Mouse (Mus musculus): Measurements from ENCODE around the gene Smcr8. TPM values are rescaled to one million over a fixed set of nuclear protein-coding genes. Genes with fewer than 3 reads are reported as not detected.

Smcr8 gene
- polyA plus RNA-seq, 1 experiment = 11.1 TPM

DNA sequence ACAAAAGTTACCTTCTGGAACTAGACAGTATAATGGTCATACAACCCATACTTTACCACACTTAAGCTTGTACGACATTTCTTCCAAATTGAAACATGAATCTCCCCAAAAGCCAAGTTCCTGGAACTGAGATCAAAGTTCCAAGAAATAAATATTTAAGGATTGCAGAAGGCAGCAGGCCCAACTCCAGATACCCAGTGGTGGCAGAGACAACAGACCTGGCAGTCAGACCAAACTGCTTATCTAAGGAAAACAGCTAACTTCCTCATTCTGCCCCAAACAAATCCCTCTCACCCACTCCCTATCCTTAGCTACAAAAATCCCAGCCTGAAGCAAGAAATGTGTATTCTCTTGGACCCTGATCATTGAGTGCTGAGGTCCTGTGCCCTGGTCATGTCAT lies 2.5 kb upstream of the Smcr8 start:
- no peak for TF ChIP-seq POLR2A (IDR thresholded peaks at IDR 0.05; ENCODE audit: borderline replicate concordance, control insufficient read depth, low read depth, low read length)
- Histone ChIP-seq H3K4me1 (ENCODE audit: control insufficient read depth, insufficient read depth, low read length) (peaks cover 5% of the 10 kb centered on the region), H3K4me3 (replicated peaks; ENCODE audit: control insufficient read depth, low read depth, low read length) (no peak overlapping the region), H3K27ac (ENCODE audit: control insufficient read depth, insufficient read depth, low read depth, low read length, poor library complexity) (no peak overlapping the region)
- 17% methylated on average over 1 of the region's 1 CpGs for WGBS

DNA sequence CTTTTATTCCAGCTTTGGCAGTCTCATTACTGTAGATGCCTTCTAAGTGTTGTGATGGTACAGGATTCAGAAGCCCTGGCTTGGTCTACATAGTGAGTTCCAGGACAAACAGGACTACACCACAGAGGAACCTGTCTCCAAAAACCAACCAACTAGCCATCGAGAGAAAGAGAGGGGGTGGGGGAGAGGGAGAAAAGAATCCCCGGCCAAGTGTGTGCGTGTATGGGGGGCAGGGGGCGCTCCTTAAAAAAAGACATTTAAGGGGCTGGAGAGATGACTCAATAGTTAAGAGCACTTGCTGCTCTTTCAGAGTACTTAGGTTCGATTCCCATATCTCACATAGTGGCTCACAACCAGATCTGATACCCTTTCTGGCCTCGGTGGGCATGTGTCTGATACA lies 1.7 kb upstream of the Smcr8 start:
- Histone ChIP-seq H3K27ac (ENCODE audit: control insufficient read depth, insufficient read depth, low read depth, low read length, poor library complexity) (no peak overlapping the region), H3K4me3 (replicated peaks; ENCODE audit: control insufficient read depth, low read depth, low read length) (no peak overlapping the region), H3K4me1 (ENCODE audit: control insufficient read depth, insufficient read depth, low read length) (peaks cover 8% of the 10 kb centered on the region)
- TF ChIP-seq CTCF (IDR thresholded peaks at IDR 0.05; ENCODE audit: control insufficient read depth, insufficient read depth, low read length) (no peak), POLR2A (IDR thresholded peaks at IDR 0.05; ENCODE audit: borderline replicate concordance, control insufficient read depth, low read depth, low read length) (no peak)
- WGBS = 47% methylated on average over 6 of the region's 6 CpGs

- peak overlapping the region; percentile 84 for H3K4me3 ChIP-seq (replicated peaks; ENCODE audit: control insufficient read depth, low read depth, low read length)
- TF ChIP-seq POLR2A (IDR thresholded peaks at IDR 0.05; ENCODE audit: borderline replicate concordance, control insufficient read depth, low read depth, low read length) (no peak), CTCF (IDR thresholded peaks at IDR 0.05; ENCODE audit: control insufficient read depth, insufficient read depth, low read length) (no peak)
- peaks cover 11% of the 10 kb centered on the region for H3K4me1 ChIP-seq (ENCODE audit: control insufficient read depth, insufficient read depth, low read length)
- 2% methylated on average over 17 of the region's 17 CpGs for WGBS
- peak overlapping the region; percentile 91 for H3K27ac ChIP-seq (ENCODE audit: control insufficient read depth, insufficient read depth, low read depth, low read length, poor library complexity)
Observed at GRCm38 (mm10) chr11:60776107-60776828, 1.1 kb upstream of the Smcr8 start.

DNA sequence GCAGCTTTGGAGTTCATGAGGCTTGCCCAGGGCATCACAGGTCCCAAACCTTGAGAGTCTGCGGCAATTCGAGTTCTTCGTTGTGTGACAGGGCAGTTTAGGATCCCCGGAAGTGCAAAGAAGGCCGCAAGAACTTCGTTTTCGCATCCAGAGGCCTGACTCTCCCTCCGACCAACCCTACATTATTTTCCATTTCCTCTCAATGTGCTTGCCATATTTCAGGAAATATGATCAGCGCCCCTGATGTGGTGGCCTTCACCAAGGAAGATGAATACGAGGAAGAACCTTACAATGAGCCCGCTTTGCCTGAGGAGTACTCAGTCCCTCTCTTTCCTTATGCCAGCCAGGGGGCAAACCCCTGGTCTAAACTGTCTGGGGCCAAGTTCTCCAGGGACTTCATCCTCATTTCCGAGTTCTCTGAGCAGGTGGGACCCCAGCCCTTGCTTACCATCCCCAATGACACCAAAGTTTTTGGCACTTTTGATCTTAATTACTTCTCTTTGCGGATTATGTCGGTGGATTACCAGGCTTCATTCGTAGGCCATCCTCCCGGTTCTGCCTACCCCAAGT lies 562 bp downstream of the Smcr8 start:
- peaks cover 12% of the 10 kb centered on the region for H3K4me1 ChIP-seq (ENCODE audit: control insufficient read depth, insufficient read depth, low read length)
- peak overlapping the region; percentile 84 for H3K4me3 ChIP-seq (replicated peaks; ENCODE audit: control insufficient read depth, low read depth, low read length)
- 24% methylated on average over 16 of the region's 16 CpGs for WGBS

GRCm38 (mm10) chr11:60779673-60780189 lies 2.4 kb downstream of the Smcr8 start:
- Histone ChIP-seq H3K27ac (ENCODE audit: control insufficient read depth, insufficient read depth, low read depth, low read length, poor library complexity) (no peak overlapping the region), H3K4me3 (replicated peaks; ENCODE audit: control insufficient read depth, low read depth, low read length) (no peak overlapping the region), H3K4me1 (ENCODE audit: control insufficient read depth, insufficient read depth, low read length) (peaks cover 16% of the 10 kb centered on the region)
- no peak for TF ChIP-seq CTCF (IDR thresholded peaks at IDR 0.05; ENCODE audit: control insufficient read depth, insufficient read depth, low read length)
- 86% methylated on average over 10 of the region's 10 CpGs for WGBS

More for the DNA sequence above, 562 bp downstream of the Smcr8 start:
- H3K27ac ChIP-seq (ENCODE audit: control insufficient read depth, insufficient read depth, low read depth, low read length, poor library complexity) = peak overlapping the region; percentile 91
- TF ChIP-seq CTCF (IDR thresholded peaks at IDR 0.05; ENCODE audit: control insufficient read depth, insufficient read depth, low read length) (no peak), POLR2A (IDR thresholded peaks at IDR 0.05; ENCODE audit: borderline replicate concordance, control insufficient read depth, low read depth, low read length) (no peak)

DNA sequence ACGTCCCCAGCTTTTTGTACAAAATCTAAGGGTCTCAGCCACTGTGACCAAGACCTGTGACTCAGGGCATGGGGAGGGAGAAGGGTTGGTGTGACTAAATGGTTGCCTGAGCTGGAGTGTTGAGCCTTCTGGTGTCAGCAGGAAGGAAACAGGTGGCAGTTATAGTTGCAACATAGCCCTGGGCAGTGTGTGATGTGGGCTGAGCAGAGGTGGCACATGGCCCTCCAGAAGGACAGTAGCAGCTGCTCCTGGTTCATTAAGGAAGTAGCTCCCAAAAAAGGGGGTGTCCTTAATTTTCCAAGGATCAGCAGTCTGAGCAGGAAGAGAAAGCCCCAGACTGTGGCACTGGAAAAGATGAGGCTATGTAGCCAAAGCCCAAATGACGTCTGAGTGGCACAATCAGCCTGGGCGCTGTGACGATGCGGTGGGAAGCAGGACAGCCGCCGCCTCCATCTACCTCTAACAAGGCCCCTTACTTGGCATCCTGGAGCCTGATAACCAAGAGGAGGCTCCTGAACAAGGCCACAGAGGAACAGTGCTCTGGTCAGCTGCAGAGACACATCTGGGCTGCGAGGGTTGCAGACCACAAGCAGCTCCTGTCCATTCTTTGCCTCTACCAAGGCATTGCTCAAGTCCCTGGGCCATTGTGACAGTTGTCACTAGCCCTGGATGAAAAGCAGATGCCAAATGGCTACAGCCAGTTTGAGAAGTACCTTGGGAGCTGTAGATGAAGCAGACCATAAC lies 7.0 kb downstream of the Smcr8 start:
- Histone ChIP-seq H3K27ac (ENCODE audit: control insufficient read depth, insufficient read depth, low read depth, low read length, poor library complexity) (peak overlapping the region; percentile 52), H3K4me1 (ENCODE audit: control insufficient read depth, insufficient read depth, low read length) (peaks cover 14% of the 10 kb centered on the region), H3K4me3 (replicated peaks; ENCODE audit: control insufficient read depth, low read depth, low read length) (no peak overlapping the region)
- TF ChIP-seq CTCF (IDR thresholded peaks at IDR 0.05; ENCODE audit: control insufficient read depth, insufficient read depth, low read length) (no peak), POLR2A (IDR thresholded peaks at IDR 0.05; ENCODE audit: borderline replicate concordance, control insufficient read depth, low read depth, low read length) (no peak)
- 47% methylated on average over 8 of the region's 8 CpGs for WGBS

- Histone ChIP-seq H3K4me1 (ENCODE audit: control insufficient read depth, insufficient read depth, low read length) (peaks cover 6% of the 10 kb centered on the region; the same call in 1 of the 2 replicates), H3K4me3 (replicated peaks; ENCODE audit: control insufficient read depth, low read depth, low read length) (no peak overlapping the region), H3K27ac (ENCODE audit: control insufficient read depth, insufficient read depth, low read depth, low read length, poor library complexity) (no peak overlapping the region)
- 43% methylated on average over 1 of the region's 1 CpGs for WGBS
- TF ChIP-seq CTCF (IDR thresholded peaks at IDR 0.05; ENCODE audit: control insufficient read depth, insufficient read depth, low read length) = no peak
- TF ChIP-seq POLR2A (IDR thresholded peaks at IDR 0.05; ENCODE audit: borderline replicate concordance, control insufficient read depth, low read depth, low read length) = no peak
Observed at GRCm38 (mm10) chr11:60787595-60787994, 10.3 kb downstream of the Smcr8 start.

GRCm38 (mm10) chr11:60790472-60790871 lies 13.1 kb downstream of the Smcr8 start:
- no peak overlapping the region for H3K4me3 ChIP-seq (replicated peaks; ENCODE audit: control insufficient read depth, low read depth, low read length)
- H3K27ac ChIP-seq (ENCODE audit: control insufficient read depth, insufficient read depth, low read depth, low read length, poor library complexity) = no peak overlapping the region
- TF ChIP-seq POLR2A (IDR thresholded peaks at IDR 0.05; ENCODE audit: borderline replicate concordance, control insufficient read depth, low read depth, low read length) (no peak), CTCF (IDR thresholded peaks at IDR 0.05; ENCODE audit: control insufficient read depth, insufficient read depth, low read length) (no peak)
- 74% methylated on average over 2 of the region's 2 CpGs for WGBS
- H3K4me1 ChIP-seq (ENCODE audit: control insufficient read depth, insufficient read depth, low read length) = no peaks in the 10 kb centered on the region

All from bone marrow, adult 2 months (tissue).